Mouse (Mus musculus): ENCODE measurements around the gene Hnrnph2.
A peak's percentile ranks its signal among the peaks of the same experiment; 100 is the strongest.

Gene Hnrnph2

DNA sequence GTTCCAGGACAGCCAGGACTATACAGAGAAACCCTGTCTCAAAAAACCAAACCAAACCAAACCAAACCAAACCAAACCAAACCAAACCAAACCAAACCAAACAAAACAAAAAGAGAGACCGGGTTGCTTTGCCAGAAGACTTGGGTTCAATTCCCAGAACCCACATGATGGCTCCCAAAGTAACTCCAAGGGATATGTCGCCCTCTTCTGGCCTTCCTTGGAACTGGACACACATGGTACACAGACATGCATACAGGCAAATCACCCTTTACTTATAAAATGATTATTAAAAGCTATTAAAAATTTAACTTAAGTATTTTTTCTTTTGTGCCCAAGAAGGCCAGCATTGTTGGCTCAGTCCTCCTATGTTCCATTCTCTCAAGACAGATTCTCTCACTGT, 13.3 kb downstream of the Hnrnph2 start:
- DNase-seq (ENCODE audit: low read depth, low spot score) = no peak

DNA sequence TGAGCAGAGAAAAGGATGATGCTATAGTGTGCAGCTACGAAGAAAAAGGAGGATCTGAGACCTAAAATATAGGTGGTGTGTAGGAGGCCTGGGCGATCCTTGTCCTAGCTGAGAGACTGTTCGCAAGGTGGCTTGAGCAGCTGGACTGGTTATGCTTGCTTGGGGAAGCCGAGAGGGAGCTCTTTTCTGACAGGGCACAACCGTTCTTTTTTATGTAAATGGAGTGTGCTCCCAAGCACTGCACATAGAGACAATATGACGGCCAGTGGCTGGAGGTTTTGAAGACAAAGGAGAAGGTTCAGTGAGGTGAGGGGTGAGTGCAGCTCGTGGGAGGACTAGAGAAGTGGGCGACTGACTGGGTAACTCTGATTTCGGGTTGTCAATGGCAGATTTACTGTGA, 18.7 kb downstream of the Hnrnph2 start:
- DNase-seq (ENCODE audit: low read depth, low spot score) = no peak

GRCm38 (mm10) chrX:134620254-134620865, 19.4 kb downstream of the Hnrnph2 start:
- DNase-seq (ENCODE audit: low read depth, low spot score) = no peak

- no peak for DNase-seq (ENCODE audit: low read depth, low spot score)
These were observed 20.7 kb downstream of the Hnrnph2 start for GRCm38 (mm10) chrX:134621685-134622084.

- no peak for DNase-seq (ENCODE audit: low read depth, low spot score)
These were observed 22.4 kb downstream of the Hnrnph2 start for GRCm38 (mm10) chrX:134623350-134623749.

GRCm38 (mm10) chrX:134628200-134628599, 27.2 kb downstream of the Hnrnph2 start:
- no peak for DNase-seq (ENCODE audit: low read depth, low spot score)

DNA sequence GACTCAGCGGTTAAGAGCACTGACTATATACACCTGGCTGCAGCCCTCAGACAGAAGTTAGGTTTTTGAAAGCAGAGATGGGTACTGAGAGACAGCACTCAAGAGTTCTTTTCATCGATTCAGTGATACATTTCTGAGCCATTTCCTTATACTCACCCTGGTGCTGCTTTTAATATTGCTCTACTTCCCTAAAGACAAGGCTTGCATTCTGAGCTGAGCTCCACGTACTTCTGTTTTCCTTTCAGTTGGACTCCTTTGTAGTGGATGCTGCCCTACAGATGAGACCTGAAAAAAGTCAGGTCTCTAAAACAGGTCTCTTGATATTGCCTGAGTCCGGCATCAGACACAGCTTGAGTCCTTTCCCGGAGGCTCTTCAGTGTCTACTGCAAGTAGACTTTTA, 31.7 kb downstream of the Hnrnph2 start:
- DNase-seq (ENCODE audit: low read depth, low spot score) = no peak

DNA sequence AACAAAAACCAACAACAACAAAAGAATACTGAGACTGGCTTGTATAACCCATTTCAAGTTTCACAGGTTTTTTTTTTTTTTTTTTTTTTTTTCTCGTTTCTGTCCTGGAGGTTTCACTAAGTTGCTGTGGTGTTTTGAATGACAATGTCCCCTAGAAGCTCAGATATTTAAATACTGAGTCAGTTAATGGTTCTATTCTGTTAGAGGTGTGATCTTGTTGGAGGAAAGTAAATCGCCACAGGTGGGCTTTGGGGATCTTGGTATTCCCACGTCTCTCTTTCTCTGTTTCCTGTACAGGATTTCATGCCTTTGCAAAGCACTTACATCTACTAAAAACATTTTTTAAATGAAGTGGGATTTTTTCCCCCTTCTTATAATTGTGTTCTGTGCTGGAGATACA, 34.1 kb downstream of the Hnrnph2 start:
- DNase-seq (ENCODE audit: low read depth, low spot score) = no peak

DNA sequence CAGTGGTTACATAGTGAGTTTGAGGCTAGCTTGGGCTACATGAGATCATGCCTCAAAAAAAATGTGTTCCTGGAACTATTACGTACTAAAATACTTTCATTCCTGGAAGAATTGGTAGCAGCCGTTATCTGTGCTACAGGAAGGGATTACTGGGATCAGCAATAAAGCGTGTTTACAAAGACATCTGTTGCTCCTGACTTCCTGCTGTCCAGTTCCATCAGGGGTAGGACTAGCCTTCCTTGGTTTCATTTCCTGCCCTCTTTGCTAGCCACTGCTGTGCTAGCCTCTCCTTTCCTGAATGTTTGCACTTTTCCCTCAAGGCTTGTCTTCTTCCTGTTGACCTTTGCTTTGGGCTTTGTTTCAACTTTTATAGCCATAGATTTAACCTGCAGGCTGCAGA, 34.9 kb downstream of the Hnrnph2 start:
- DNase-seq (ENCODE audit: low read depth, low spot score) = no peak

DNA sequence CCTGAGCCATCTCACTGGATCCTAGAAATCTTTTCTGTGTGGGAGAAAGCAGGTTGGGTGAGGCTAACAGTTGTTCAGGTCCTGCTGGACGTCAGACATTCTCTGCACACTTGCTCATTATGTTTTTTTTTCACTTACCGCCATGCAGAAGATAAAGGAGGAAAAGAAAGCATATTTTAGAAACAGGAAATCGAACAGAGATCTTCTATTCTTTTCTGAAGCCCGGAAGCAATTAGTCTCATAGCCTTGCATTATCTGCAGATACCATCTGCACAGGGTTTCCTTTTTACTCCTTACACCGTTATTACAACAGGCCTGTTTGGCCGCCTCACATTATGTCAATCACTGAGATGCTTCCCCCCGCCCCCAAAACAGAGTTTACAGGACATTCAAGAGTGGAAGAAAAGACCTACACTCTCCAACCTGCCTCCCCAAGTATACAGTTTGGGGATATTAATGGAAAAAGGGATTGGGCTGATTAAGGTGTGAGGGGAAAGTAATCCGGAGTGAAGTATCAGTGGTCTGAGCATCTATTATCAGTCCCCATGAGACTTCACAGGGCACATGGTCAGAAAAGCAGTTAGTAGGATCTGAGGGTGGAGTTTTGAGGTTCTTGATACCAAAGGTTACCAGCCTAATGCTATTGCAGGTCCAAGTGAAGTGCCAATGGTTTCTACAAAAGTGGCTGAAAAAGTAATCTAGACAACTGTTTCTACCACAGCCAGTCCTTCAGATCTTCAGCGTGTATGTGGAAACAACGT, 40.2 kb downstream of the Hnrnph2 start:
- no peak for DNase-seq (ENCODE audit: low read depth, low spot score)

DNA sequence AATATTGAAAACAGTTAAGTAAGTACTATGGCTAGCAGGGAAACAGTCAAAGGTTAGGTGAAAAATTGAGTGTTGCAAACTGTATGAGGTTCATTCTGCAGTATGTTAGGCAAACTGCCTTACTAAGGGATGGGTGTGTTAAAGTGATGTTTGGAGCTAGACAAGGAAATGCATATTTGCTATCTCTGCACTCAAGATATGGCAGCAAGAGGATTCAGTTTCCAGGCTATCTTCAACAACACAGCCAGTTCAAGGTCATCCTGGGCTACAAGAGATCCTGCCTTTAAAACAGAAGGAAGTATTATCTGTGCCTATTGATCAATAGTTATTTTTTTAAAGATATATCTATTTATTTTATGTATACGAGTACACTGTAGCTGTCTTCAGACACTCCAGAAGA, 45.4 kb downstream of the Hnrnph2 start:
- no peak for DNase-seq (ENCODE audit: low read depth, low spot score)

- no peak for DNase-seq (ENCODE audit: low read depth, low spot score)
These were observed 46.4 kb downstream of the Hnrnph2 start for GRCm38 (mm10) chrX:134647421-134647820.

- DNase-seq (ENCODE audit: low read depth, low spot score) = peak; percentile 26
These were observed 47.2 kb downstream of the Hnrnph2 start for GRCm38 (mm10) chrX:134648031-134648692.

- no peak for DNase-seq (ENCODE audit: low read depth, low spot score)
These were observed 51.1 kb downstream of the Hnrnph2 start for GRCm38 (mm10) chrX:134652061-134652460.
